Mouse (Mus musculus): ENCODE measurements at regions not wholly inside any gene's neighbourhood (a gene's known extent, or its start where the extent isn't known, plus 50 kb on each side); places are given as distances from the start of the nearest gene placed in this dataset.

DNA sequence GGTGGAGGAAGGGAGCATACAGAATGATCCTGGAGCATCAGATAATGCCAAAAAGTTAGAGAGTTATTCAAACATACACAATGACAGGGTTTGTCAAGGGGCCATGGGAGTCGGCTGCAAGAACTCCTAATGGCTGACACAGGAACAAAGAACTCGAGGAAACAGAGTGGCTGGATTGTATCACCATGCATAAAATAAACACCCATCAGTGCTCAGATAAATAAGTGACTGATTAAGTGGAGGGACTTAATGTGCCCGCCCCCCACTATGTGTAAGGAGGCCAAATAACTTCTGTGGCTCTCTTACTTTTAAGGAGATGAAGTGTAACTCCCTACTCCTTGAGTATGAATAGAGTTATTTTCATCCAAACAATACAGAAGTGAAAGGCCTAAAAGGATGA is 220.1 kb upstream of the 9630041A04Rik start:
- DNase-seq, result no peak

DNA sequence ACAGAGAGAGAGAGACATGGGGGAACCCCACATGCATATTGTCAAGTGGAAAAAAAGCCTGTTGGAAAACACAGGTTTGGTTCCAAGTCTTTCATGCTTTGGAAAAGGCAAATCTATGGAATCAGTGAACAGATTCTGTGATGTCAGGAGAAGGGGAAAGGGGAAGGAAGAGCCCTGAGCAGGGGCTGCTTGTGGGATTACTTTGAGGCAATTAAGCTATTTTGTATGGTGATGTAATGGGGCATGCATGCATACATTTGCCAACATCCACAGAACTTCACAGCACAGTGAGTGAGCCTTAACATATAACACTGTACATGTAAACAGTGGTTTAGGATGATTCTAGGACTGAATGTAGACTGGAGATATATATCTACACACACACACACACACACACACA is 221.0 kb upstream of the 9630041A04Rik start:
- no peak for DNase-seq

DNA sequence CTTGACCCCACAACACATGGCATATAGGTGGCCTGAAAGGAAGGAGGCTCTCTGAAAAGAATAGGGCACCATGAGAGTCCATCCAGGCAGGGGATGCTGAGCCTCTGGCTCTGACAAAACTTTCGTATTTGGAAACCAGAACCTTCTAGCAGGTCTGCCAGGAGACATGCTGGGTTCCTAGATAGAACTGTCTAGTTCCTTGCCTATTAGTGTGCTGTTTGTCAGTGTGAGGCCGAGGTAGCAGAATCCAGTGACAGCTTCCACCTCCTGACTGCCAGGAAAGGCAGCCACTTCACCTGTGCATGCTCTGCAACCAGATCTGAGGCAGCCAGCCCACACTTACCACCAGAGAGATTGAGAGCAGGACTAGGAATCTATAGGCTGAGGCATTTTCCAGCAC is 245.4 kb upstream of the 9630041A04Rik start:
- no peak for DNase-seq

DNA sequence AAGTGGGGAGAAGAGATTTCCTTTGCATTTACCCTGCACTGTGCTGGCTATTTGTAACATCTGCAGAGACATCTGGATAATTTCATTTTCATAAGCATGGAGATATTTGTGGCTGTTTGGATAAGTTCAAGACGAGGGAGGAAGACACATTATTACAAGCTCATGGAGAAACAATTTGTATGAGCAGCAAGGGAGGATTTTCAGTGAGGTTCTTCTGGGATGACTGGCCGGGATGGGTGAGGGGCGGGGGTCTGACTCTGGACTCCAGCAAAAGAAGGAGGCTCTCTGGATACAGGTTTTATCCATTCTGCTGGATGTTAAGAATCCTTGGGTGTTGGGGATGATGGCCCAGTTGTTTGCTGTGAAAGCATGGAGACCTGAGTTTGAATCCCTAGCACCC is 246.5 kb upstream of the 9630041A04Rik start:
- no peak for DNase-seq

DNA sequence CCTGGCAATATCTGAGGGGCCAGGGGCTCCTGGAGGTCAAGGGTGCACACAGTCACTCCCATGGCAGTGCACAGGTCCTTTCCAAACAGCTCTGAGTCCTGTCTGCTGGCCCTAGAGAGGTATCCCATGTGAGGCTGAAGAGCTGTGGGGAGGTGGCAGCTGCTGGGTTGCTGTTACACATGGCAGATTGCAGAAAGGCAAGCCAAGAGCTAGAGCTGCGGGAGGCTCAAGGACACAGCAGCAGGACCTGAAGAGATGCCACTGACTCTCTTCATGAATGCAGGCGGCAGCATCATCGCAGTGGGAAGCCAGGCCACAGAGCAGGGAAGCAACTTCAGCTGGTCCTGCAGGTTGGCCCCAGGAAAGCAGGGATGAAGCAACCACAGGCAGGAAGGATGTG is 247.7 kb upstream of the 9630041A04Rik start:
- no peak for DNase-seq

DNA sequence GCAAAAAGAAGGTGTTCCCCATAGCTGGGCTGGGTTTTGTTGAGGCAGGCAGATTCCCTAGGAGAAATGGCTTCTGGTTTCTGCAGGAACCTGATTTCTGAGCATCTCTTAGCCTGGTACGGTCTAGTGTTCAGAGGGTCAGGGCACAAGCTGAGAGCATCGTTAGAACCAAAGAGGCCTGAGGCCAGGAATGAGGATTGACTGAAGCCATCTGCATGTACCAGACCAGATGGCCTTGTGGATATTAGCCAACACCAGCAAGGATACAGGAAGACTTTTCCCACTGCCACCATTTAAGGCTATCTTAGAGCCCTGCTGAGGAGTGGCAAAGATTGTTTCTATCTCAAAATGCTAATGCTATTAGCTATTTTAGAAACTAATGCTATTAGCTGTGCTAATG is 248.2 kb upstream of the 9630041A04Rik start:
- peak in 1 of 2 experiments; percentile 19 for DNase-seq

DNA sequence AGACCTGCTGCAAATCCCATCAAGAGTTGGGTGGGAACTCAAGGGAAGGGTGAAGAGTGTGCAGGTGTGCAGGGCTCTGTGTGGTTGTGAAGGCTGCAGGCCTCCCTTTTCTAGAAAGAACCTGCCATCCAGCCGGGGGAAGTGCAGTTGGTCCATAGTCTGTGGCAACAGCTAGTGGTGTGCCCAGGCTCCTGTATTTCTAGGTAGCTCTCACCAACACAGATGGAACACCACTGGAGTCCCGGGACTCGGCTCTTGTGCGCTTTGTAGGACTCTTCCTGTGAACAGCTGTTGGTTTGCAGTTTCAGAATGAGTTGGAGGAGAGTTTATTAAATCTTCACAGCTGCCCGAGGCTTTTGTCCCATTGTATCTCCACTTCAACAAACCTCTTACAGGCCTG is 248.7 kb upstream of the 9630041A04Rik start:
- no peak for DNase-seq

DNA sequence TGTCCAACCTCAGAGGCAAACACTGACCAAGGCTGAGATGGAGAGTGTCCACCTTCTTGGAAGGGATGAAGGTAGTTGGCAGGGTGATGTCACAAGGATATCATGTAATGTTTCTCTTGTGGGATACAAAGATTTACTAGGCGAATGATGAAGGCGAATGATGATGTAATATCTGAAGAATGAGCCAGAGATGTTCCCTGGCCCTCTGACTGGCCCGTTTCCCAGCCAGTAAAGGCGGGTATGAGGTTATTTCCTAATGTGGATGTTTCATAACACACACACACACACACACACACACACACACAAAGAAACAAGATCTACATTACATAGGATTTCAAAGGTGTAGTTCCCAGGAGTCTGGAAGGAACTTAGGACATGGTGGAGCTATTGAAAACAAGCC is 249.1 kb upstream of the 9630041A04Rik start:
- peak in 1 of 2 experiments; percentile 16 for DNase-seq

DNA sequence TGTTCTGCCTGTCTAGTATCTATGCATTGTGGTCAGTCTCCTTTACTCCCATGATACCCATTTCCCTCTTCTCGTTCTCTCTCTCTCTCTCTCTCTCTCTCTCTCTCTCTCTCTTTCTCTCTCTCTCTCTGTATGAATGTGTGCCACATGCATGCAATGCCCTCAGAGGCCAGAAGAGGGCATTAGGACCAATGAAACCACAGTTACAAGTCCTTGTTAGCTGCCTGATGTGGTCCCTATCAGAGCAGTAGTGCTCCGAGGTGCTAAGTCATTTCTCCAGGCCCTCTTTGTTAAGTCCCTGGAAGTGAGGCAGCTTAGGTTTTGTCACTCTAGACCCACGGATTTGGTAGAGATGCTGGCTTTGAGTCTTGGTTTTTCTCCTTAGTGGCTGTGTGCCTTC is 250.2 kb upstream of the 9630041A04Rik start:
- DNase-seq, result no peak

DNA sequence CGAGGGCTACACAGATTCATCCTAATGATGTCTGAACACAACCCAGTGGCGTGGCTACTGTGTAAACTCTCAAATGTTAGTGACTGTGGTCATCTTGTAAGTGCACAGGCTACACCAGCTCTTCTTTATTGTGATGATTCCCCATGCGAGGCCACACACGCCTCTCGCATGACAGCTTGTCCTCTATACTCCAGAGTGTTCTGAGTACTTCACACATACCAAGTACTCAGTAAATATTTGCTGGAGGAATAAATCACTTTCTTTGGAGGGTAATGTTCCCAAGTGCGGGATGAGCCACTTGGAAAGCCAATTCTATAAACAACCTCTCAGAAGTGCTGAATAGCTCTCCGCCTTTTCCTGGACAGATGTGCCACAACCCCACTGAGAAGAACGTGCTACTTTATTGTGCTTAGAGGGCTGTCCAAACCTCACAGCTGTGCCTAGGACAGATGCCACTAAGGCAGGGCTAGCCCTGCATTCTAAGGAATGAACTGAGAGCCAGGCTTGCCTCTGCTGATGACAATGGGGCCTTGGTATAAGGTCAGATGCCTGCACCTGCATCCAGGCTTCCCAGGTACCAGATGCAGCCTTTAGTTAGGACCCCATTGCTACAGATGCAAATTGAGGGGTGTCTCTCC is 250.7 kb upstream of the 9630041A04Rik start:
- DNase-seq, result no peak

DNA sequence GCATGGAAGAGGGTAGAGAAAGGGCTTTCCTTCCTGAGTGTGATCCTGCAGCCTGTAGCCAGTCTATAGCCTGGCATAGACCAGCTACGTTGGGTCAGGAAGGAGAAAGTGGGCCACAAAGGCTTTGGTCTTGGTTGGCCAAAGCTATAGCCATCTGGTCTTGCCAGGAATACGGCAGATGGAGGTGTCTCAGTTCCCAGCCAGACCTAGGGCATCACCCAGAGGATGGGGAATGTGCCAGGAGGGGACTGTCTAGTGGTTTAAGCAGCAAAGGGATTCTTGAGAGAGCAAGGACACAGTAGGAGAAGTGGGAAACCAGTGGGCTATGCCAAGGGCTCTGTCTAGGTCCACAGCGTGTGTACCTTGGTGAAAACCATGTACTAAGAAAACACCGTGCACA is 251.3 kb upstream of the 9630041A04Rik start:
- no peak for DNase-seq

DNA sequence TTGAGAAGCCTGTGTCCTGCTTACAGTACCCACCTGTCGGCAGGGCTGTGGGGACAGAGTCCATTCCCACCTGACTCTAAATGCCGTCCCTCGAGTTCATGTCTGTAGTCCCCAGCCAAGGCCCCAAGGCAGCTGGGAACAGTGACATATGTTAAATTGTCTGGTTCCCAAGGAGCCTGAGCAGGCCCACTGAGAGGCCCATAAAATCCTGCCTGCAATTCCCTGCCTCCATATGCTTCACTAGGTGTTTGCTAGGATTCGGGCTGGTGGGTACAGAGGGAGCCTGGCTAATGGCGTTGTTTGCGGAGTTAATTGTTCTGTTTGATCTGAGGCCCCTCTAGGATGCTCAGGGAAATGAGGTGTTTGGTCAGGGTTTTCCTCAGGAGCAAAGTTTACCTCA is 258.8 kb upstream of the 9630041A04Rik start:
- DNase-seq, result no peak

DNA sequence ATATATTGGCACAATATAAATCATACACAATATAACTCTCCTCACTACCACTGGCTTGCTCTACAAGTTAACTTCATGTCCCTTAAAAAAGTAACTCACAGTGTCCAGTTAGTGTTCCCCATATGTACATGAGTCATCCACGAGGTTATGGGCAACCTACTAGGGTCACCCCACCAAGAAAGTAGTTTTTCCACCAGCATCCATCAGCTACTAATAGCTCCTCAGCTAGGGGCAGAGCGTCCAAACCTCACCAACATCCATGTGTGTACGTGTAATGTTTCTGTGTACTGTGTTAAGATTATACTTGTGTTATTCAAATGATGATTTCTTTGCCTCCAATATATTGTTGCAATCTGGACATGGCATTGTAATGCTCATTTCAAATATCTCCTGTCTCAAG is 264.7 kb upstream of the 9630041A04Rik start:
- DNase-seq, result no peak

DNA sequence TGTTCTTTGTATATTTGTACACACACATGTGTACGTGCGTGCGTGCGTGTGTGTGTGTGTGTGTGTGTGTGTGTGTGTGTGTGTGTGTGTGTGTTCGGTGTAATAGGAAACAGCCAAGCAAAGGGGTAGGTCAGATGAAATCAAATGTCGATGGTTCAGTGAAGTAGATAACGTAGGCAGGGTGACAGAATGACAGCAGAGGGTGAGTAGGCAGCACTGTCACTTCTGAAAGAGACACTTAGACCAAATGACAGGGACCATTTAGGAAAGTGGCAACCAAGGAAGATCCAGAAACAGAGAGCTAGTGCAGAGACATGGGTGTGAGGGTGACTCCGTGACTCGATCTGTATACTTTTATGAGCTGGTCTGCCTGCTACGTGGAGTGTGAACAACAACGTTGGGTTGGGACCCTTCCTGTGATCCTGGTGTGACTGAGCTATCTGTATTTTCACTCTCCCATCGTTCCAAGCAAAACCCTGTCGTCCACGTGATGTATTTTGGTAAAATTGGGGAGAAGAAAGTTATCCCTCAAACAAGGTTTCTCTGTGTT is 266.5 kb upstream of the 9630041A04Rik start:
- DNase-seq, result no peak

DNA sequence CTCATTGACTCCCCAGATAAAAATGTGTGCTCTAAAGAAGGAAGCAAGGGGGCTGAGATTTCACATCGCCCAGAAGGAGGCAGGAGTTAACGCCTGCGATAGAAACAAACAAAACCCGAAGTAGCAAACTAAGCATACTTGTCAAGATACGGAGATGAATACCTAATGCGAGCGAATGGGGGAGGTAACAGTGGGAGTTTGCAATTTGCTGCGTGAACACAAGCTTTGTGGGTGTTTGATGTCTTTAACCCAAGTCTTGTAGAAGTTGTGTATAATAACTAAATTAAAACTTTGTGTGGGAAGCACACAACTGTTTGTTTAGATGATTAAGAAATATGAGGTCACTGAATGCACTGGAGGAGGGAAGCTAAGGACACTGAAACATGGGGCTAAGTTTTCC is 269.0 kb upstream of the 9630041A04Rik start:
- no peak for DNase-seq

DNA sequence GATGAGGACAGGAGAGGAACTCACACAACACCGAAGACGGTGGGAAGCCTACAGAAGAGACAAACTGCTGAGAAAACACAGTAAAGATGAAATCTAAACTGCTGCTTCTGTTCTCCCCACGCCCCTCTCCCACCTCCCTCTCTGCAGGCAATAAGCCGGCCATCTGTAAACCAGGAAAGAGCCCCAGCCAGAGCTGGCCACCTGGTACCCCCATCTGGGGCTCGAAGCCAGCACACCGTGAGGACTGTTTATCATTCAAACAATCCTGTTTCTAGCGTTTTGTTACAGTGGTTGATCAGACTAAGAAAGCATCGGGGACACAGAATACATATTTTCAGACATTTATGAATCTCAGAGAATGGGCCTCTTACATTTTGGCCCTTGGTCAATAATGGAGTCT is 270.0 kb upstream of the 9630041A04Rik start:
- DNase-seq, result no peak

DNA sequence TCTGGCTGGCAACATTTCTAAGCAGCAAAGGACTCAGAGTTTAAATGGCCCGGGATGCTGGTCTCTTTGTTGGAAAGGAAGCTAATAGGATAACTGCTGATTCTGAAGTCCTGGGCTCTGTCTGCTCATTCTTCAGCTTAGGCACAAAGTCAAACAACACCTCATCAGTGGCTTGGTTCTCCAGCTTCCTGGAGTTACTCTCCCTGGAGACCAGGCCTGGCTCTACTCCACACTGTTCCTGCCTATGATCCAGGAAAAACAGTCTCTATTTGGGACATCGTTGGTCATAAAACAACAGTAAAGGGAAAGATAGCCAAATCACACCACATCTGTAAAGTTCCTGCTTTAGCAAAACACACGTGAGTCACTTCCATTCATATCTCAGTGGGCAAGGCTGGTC is 271.3 kb upstream of the 9630041A04Rik start:
- peak; percentile 21 to 56 for DNase-seq

DNA sequence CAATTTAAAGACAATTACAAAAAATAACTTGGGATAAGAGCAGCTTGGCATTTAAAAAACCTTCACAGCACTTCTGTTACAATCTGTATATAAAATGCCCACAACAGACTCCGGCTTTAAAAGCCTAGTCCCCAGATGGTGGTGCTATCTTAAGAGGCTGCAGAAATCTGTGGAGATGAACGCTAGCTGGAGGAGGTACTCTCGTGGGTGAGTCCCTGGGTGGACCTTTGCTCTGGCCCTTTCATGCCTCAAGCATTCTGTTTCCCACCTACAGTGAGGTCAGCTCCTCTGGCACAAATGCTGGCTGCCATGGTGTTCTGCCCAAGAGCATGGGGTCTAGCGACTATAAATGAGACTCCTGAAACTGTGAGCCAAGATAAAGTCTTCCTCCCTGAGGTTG is 280.6 kb upstream of the 9630041A04Rik start:
- DNase-seq, result no peak

DNA sequence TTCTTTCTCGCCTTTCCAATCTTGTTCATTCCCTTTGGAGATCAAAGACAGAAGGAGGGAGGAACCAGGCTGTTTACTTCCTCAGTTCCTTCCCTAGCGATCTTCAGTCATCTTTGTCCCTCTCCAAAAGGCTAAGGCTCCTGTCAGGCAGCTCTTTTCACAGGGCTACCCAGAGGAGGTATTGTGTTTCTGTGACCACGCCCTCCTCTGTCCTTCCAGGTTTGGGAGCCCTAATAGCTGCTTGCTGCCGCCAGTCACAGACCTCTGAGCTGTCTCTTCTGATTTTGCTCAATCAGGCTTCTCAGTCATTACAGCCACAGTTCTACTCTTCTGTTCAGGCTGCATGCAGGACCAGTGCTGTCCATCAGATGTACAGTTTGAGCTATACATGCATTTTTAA is 290.9 kb upstream of the 9630041A04Rik start:
- DNase-seq, result no peak

DNA sequence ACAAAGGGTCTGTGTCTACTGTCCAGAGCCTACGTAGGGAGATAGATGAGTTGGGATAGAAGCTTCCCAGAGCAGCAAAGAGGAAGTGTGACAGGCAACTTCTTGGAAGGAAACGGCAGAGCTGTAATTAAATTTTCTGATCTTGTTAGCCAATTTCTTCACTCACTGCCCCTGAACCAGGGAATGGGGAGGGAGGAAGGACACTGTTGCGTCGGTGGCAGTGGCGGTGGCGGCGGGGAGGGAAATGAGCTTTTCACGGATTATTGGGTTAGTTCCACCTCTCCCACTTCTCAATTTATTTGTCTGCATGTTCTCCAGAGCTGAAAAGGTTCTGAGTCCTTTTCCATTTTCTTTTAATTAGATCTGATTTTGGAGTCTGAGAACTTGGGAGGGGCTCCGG is 298.4 kb upstream of the 9630041A04Rik start:
- DNase-seq, result no peak

DNA sequence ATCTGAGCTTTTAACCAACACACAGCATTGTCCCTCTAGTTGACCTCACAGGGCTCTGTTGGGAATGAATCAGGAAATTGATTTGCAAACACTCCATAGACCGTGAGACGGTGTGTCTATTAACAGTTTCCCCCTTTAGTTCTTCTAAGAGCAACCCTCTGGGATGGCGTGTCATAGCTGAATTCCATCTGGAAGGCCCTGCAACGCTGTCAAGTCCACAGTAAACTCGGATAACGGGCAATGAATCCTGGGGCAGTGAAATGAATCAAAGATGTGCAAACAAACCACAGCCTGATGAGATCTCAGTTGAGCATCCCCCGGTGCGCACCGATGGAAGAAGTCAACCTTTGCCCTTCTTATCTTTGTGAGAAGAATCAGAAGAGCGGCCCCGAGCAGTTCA is 302.3 kb upstream of the 9630041A04Rik start:
- no peak for DNase-seq

DNA sequence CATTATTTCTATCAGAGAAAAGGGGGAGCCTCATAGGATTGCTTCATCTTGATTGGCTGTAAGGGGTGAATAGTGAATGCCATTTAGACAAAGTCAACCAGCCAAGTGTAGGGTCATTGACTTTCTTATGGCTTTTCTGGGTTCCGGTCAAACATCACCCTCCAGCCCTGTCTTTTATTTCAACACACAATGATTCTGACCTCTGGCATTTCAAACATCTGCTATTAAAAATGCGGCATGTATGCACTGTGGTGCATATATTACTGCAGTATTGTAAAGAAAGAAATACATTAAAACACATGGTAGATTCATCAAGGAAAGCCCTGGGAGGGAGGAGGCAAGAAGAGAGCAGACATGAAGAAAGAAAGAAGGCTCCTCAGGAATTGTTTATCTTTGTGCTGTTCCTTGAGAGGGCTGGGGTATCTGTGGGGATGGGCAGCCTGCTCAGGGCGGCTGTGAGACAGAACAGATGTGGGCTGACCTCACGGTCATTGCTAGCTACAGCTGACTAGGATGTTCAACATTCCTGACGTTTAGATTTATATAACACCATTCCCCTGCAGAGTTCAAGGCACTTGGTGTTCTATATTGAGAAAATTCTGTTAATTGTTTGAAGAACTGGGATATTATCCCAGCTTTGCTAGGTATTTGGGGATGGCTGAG is 303.5 kb upstream of the Ppp2r3a start:
- peak; percentile 15 to 39 for DNase-seq

DNA sequence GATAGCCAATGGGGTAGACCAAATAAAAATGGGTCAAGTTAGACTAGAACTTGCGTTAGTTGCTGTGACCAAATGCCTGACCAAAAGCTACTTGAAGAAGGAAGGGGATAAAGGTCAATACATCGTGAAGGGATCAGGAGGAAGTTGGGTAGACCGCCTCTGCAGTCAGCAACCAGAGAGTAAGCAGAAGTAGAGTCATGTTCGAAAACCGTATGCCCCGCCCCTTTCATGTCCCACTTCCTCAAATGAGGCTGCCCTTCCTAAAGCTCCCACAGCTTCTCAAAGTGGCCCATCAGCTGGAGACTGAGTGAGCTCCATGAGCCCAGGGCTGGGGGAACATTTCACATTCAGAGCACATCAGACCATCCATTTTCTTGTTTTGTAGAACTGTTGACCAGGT is 301.2 kb upstream of the Ppp2r3a start:
- DNase-seq, result peak; percentile 40 to 47

DNA sequence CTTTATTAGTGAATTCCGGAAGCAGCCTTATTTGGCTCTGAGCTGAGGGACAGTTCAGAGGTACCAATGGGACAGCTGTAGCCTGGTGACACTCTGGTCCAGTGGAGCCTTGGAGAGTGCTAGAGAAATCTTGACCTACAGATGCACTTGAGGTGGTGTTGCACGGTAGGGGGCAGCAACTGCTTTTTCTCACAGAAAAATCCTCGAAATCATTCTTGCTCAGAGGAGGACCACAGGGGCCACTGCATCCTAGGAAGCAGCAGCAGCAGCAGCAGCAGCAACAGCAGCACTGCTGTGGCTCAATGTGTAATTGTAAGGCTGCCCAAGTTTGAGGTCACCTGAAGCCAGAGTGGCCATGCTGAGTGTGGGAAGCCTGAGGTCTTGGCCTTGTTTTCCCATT is 299.7 kb upstream of the Ppp2r3a start:
- no peak for DNase-seq

Measured in lung, adult 18-20 months (tissue).